Mouse (Mus musculus) liver, embryonic 14.5 days (tissue): ENCODE data around the gene Lmln.

Experiments
- CTCF ChIP-seq: IDR thresholded peaks from 2 replicates; pipeline ENCODE4 v1.5.1; 2016; ENCODE audit warnings: antibody characterized with exemption, low read depth, control low read depth
- EP300 ChIP-seq: IDR thresholded peaks from 2 replicates; pipeline ENCODE4 v1.6.1; 2016; ENCODE audit warnings: antibody characterized with exemption, low read depth

DNA sequence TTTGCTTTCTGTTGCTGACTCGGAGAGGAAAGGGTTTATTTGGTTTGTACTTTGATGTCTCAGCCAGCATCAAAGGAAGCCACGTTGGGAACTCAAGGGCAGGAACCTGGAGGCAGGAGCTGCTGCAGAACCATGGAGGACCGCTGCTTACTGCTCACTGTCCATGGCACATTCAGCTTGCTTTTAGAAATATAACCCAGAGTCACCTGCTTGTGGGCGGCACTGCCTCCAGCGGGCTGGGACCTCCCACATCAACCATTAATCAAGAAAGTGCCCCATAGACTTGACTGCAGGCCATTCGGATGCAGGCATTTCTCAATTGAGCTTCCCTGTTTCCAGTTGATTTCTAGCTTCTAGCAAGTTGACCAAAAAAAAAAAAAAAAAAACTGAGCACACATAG lies 13.8 kb downstream of the Lmln start:
- no peak for TF ChIP-seq CTCF
- no peak for TF ChIP-seq EP300
